Mouse (Mus musculus): ENCODE measurements around the gene Thrap3.

Gene Thrap3

GRCm38 (mm10) chr4:126145396-126145795 lies 57.2 kb downstream of the Thrap3 start:
- no peak for DNase-seq (ENCODE audit: low spot score in 2 of 2)

GRCm38 (mm10) chr4:126141021-126141420 lies 61.5 kb downstream of the Thrap3 start:
- no peak for DNase-seq (ENCODE audit: low spot score in 2 of 2)

- DNase-seq (ENCODE audit: low spot score in 2 of 2) = no peak
Measured at GRCm38 (mm10) chr4:126137773-126138172, 64.8 kb downstream of the Thrap3 start.

- DNase-seq (ENCODE audit: low spot score in 2 of 2) = no peak
Measured at GRCm38 (mm10) chr4:126134639-126135038, 67.9 kb downstream of the Thrap3 start.

GRCm38 (mm10) chr4:126134236-126134635 lies 68.3 kb downstream of the Thrap3 start:
- DNase-seq (ENCODE audit: low spot score in 2 of 2) = no peak

- DNase-seq (ENCODE audit: low spot score in 2 of 2) = no peak
Measured at GRCm38 (mm10) chr4:126132636-126133264, 69.8 kb downstream of the Thrap3 start.

- DNase-seq (ENCODE audit: low spot score in 2 of 2) = peak in 1 of 2 experiments; percentile 67
Measured at GRCm38 (mm10) chr4:126131290-126132121, 71.1 kb downstream of the Thrap3 start.

GRCm38 (mm10) chr4:126130502-126130901 lies 72.1 kb downstream of the Thrap3 start:
- DNase-seq (ENCODE audit: low spot score in 2 of 2) = no peak

- DNase-seq (ENCODE audit: low spot score in 2 of 2) = no peak
Measured at GRCm38 (mm10) chr4:126123309-126124040, 79.1 kb downstream of the Thrap3 start.

GRCm38 (mm10) chr4:126120506-126120905 lies 82.1 kb downstream of the Thrap3 start:
- DNase-seq (ENCODE audit: low spot score in 2 of 2) = no peak

GRCm38 (mm10) chr4:126120052-126120451 lies 82.5 kb downstream of the Thrap3 start:
- DNase-seq (ENCODE audit: low spot score in 2 of 2) = no peak

- no peak for DNase-seq (ENCODE audit: low spot score in 2 of 2)
Measured at GRCm38 (mm10) chr4:126119051-126119450, 83.5 kb downstream of the Thrap3 start.

GRCm38 (mm10) chr4:126118651-126119050 lies 83.9 kb downstream of the Thrap3 start:
- DNase-seq (ENCODE audit: low spot score in 2 of 2) = no peak

- no peak for DNase-seq (ENCODE audit: low spot score in 2 of 2)
Measured at GRCm38 (mm10) chr4:126117116-126117515, 85.4 kb downstream of the Thrap3 start.

- DNase-seq (ENCODE audit: low spot score in 2 of 2) = no peak
Measured at GRCm38 (mm10) chr4:126115871-126116521, 86.6 kb downstream of the Thrap3 start.

GRCm38 (mm10) chr4:126115411-126115810 lies 87.1 kb downstream of the Thrap3 start:
- DNase-seq (ENCODE audit: low spot score in 2 of 2) = no peak
